Mouse (Mus musculus): ENCODE measurements around the gene Actl10. TPM values are rescaled to one million over a fixed set of nuclear protein-coding genes. Genes with fewer than 3 reads are reported as not detected.

Gene Actl10
- polyA plus RNA-seq (2016; fragmentation: Nextera tagmentation; extraction: Ambion mirVana): 0.81 and 0.98 TPM in 2 replicates

GRCm38 (mm10) chr2:154551476-154551875, at the start of gene Actl10:
Gene Actl10 (plus strand): TSS chr2:154551776.
- H3K27me3 ChIP-seq (ENCODE audit: low read depth, poor library complexity, severe bottlenecking): peaks cover 62% of the 10 kb centered on the region
- H3K36me3 ChIP-seq: peaks cover 11% of the 10 kb centered on the region; the same call in 1 of the 2 replicates
- peak within 1 kb of the TSS; percentile 64; the same call in 1 of the 2 replicates for H3K27ac ChIP-seq (replicated peaks)
- peaks cover 34% of the 10 kb centered on the region for H3K4me1 ChIP-seq
- peak within 1 kb of the TSS; percentile 12 for H3K4me3 ChIP-seq
- peak; percentile 11 for DNase-seq (ENCODE audit: low spot score)
- 79% methylated on average over 4 of the region's 4 CpGs for WGBS
- H3K9me3 ChIP-seq (replicated peaks): no peaks in the 10 kb centered on the region

DNA sequence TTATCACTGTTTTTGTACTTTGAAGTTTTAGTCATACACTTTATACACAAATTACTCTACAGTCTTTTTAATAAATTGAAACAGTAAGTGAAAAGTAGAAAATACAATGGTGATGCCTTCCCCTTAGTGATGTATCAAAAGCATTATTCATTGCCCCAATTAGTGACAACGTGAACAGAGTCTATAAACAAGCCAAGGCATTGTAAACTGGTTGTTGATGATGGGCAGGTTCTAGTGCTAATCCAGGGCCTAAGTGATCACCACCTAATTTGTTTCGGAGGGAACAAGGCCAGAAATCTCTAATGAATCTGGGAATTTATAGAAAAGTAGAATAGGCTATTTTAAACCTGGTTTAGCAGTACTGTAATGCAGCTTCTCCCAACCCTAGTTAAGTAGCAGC, 44.5 kb upstream of the Actl10 start:
- WGBS: 87% methylated on average over 2 of the region's 2 CpGs
- H3K4me1 ChIP-seq: no peaks in the 10 kb centered on the region
- peaks cover 95% of the 10 kb centered on the region for H3K36me3 ChIP-seq

DNA sequence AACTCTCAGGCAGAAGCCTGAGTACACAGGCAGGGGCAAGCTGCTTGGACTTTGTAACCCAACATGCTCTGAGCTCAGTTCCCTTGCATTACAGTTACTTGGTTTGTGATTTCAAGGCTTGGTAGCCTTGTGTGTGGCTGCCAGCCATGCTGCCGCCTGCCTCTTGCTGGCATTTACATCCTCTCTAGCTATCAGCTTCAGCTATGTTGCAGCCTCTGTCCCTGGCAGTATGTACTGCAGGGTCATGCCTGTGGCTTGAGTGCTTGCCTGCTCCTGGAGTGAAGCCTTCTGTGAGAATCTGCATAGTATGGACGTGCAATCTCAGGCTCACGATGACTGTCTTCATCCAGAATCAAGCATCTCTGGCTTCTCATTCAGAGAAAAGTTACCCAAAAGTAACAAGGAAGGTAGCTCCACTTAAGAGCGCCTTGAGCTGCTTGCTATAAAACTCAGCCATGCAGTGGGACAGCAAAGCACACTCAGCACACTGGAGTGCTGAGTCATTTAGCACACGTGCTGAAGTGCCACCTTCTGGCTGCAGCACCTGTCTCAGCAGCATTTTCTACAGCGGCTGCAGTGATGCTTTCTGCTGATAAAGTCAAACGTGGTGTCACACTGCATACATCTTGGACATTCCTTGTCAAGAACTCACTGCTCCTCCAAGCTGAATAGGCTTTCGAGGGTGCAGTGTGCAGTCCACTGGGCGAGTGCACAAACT, 43.9 kb upstream of the Actl10 start:
- no peak for DNase-seq (ENCODE audit: low spot score)
- H3K27me3 ChIP-seq (ENCODE audit: low read depth, poor library complexity, severe bottlenecking): no peaks in the 10 kb centered on the region
- H3K9me3 ChIP-seq (replicated peaks): no peaks in the 10 kb centered on the region
- peaks cover 97% of the 10 kb centered on the region for H3K36me3 ChIP-seq
- no peak overlapping the region for H3K4me3 ChIP-seq
- WGBS: 86% methylated on average over 9 of the region's 9 CpGs
- no peaks in the 10 kb centered on the region for H3K4me1 ChIP-seq
- no peak overlapping the region for H3K27ac ChIP-seq (replicated peaks)

More for the DNA sequence above, 44.5 kb upstream of the Actl10 start:
- no peak overlapping the region for H3K4me3 ChIP-seq
- H3K27ac ChIP-seq (replicated peaks): no peak overlapping the region
- H3K27me3 ChIP-seq (ENCODE audit: low read depth, poor library complexity, severe bottlenecking): no peaks in the 10 kb centered on the region
- DNase-seq (ENCODE audit: low spot score): no peak
- H3K9me3 ChIP-seq (replicated peaks): no peaks in the 10 kb centered on the region

- 93% methylated on average over 4 of the region's 4 CpGs for WGBS
- Histone ChIP-seq H3K4me1 (no peaks in the 10 kb centered on the region), H3K27ac (replicated peaks) (no peak overlapping the region), H3K9me3 (replicated peaks) (no peaks in the 10 kb centered on the region), H3K4me3 (no peak overlapping the region), H3K36me3 (peaks cover 97% of the 10 kb centered on the region), H3K27me3 (ENCODE audit: low read depth, poor library complexity, severe bottlenecking) (no peaks in the 10 kb centered on the region)
- no peak for DNase-seq (ENCODE audit: low spot score)
Observed at GRCm38 (mm10) chr2:154508450-154508849, 43.1 kb upstream of the Actl10 start.

DNA sequence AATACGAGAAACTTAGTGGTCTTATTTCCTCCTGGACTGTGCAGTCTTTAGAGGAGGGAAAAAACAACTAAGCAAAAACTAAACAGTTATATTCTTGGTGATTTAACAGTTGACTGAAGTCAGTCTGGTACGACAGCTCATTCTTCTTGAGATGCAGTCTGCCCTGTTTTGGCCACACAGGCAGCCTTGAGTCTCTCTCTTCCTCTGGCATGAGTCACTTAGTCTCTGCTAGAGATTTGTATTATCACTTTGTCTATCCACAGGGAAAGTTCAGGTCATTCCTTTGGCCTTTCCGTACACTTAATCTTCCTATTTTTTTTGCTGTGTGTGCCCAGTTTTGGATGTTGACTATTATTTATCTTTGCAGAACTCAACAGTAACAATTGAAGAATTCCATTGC, 41.4 kb upstream of the Actl10 start:
- 89% methylated on average over 3 of the region's 3 CpGs for WGBS
- H3K4me3 ChIP-seq: no peak overlapping the region
- no peak for DNase-seq (ENCODE audit: low spot score)
- H3K27ac ChIP-seq (replicated peaks): no peak overlapping the region
- peaks cover 92% of the 10 kb centered on the region for H3K36me3 ChIP-seq
- H3K27me3 ChIP-seq (ENCODE audit: low read depth, poor library complexity, severe bottlenecking): no peaks in the 10 kb centered on the region
- H3K9me3 ChIP-seq (replicated peaks): no peaks in the 10 kb centered on the region
- no peaks in the 10 kb centered on the region for H3K4me1 ChIP-seq

- 90% methylated on average over 3 of the region's 3 CpGs for WGBS
Observed at GRCm38 (mm10) chr2:154516944-154517343, 34.6 kb upstream of the Actl10 start.

GRCm38 (mm10) chr2:154517424-154517823, 34.2 kb upstream of the Actl10 start:
- Histone ChIP-seq H3K4me1 (no peaks in the 10 kb centered on the region), H3K27ac (replicated peaks) (no peak overlapping the region), H3K9me3 (replicated peaks) (no peaks in the 10 kb centered on the region), H3K4me3 (no peak overlapping the region), H3K36me3 (peaks cover 88% of the 10 kb centered on the region), H3K27me3 (ENCODE audit: low read depth, poor library complexity, severe bottlenecking) (no peaks in the 10 kb centered on the region)
- WGBS: 94% methylated on average over 5 of the region's 5 CpGs
- no peak for DNase-seq (ENCODE audit: low spot score)

More at GRCm38 (mm10) chr2:154516944-154517343, 34.6 kb upstream of the Actl10 start:
- no peaks in the 10 kb centered on the region for H3K9me3 ChIP-seq (replicated peaks)
- H3K4me1 ChIP-seq: no peaks in the 10 kb centered on the region
- peaks cover 88% of the 10 kb centered on the region for H3K36me3 ChIP-seq
- H3K4me3 ChIP-seq: no peak overlapping the region
- no peak overlapping the region for H3K27ac ChIP-seq (replicated peaks)
- H3K27me3 ChIP-seq (ENCODE audit: low read depth, poor library complexity, severe bottlenecking): no peaks in the 10 kb centered on the region
- no peak for DNase-seq (ENCODE audit: low spot score)

DNA sequence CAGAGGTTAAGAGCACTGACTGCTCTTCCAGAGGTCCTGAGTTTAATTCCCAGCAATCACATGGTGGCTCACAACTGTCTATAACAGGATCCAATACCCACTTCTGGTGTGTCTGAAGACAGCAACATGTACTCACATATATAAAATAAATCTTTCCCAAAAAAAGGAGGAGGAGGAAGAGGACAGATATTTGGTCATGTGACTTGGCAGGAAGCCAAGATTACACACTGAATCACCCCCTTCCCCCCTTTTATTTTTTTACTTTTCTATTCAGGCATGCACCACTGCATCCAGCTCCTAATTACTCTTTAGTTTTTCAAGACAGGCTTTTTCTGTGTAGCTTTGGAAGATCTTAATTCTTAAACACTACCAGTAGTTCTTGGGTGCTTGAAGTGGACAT, 30.1 kb upstream of the Actl10 start:
- Histone ChIP-seq H3K4me1 (no peaks in the 10 kb centered on the region), H3K4me3 (no peak overlapping the region), H3K27ac (replicated peaks) (no peak overlapping the region), H3K27me3 (ENCODE audit: low read depth, poor library complexity, severe bottlenecking) (no peaks in the 10 kb centered on the region), H3K36me3 (peaks cover 95% of the 10 kb centered on the region), H3K9me3 (replicated peaks) (no peaks in the 10 kb centered on the region)
- no peak for DNase-seq (ENCODE audit: low spot score)

DNA sequence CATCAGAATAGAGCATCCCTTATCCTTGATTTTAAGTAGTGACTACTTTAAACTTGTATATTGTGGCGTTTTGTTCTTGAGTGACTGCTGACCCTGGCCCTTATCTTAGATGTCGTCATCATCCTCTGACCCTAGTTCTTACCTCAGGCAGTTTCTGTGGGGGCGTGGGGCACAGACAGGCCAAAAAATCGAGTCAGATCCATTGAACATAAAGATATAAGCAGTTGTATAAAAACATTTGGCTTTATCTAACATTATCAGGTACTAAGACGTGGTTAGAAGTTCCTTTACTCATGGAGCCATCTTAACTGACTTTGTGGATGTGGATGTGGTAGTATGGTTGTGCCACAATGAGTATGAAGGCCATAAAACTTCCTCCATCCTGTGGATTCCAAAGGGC, 29.2 kb upstream of the Actl10 start:
- Histone ChIP-seq H3K9me3 (replicated peaks) (no peaks in the 10 kb centered on the region), H3K4me3 (no peak overlapping the region), H3K27ac (replicated peaks) (no peak overlapping the region), H3K27me3 (ENCODE audit: low read depth, poor library complexity, severe bottlenecking) (no peaks in the 10 kb centered on the region), H3K36me3 (peaks cover 95% of the 10 kb centered on the region), H3K4me1 (no peaks in the 10 kb centered on the region)
- no peak for DNase-seq (ENCODE audit: low spot score)
- 95% methylated on average over 5 of the region's 5 CpGs for WGBS

DNA sequence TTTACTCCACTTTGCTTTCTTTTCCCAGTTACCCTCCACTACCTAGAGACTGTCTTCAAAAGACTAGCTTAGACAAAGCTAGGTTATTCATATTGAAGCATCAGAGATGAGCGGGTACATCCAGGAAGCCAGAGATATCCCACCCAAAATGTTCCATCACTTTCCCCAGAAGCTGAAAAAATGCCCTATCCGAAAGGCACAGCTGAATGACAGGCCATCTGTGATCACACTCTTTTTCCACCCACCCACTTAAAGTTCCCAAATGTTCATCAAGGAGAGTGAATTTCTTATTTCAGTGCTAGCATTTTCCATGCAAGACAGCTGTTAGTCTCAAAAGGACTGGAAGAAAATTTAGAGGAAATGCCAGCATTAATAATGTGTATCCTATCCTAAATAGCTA, 26.3 kb upstream of the Actl10 start:
- Histone ChIP-seq H3K4me1 (no peaks in the 10 kb centered on the region), H3K27me3 (ENCODE audit: low read depth, poor library complexity, severe bottlenecking) (no peaks in the 10 kb centered on the region), H3K27ac (replicated peaks) (no peak overlapping the region), H3K36me3 (peaks cover 98% of the 10 kb centered on the region), H3K4me3 (no peak overlapping the region), H3K9me3 (replicated peaks) (no peaks in the 10 kb centered on the region)
- DNase-seq (ENCODE audit: low spot score): no peak
- WGBS: 91% methylated on average over 2 of the region's 2 CpGs

DNA sequence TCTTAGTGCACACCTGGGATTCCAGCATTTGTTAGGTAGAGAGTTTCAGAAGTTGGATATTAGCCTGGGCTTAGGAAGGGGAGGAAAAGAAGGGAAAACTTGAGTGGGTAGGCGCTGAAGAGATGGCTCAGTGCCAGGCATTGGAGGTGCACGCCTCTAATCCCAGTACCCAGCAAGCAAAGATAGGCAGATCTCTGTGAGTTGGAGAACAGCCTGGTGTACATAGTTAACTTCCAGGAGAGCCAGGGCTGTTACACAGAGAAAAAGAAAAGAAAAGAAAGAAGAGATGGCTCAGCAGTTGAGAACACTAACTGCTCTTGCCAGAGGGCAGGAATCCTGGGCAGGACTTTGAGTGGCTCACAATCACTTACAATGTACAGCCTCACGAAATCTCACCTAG, 25.0 kb upstream of the Actl10 start:
- Histone ChIP-seq H3K4me1 (no peaks in the 10 kb centered on the region), H3K4me3 (no peak overlapping the region), H3K27me3 (ENCODE audit: low read depth, poor library complexity, severe bottlenecking) (no peaks in the 10 kb centered on the region), H3K27ac (replicated peaks) (no peak overlapping the region), H3K9me3 (replicated peaks) (no peaks in the 10 kb centered on the region), H3K36me3 (peaks cover 98% of the 10 kb centered on the region)
- DNase-seq (ENCODE audit: low spot score): no peak
- 92% methylated on average over 3 of the region's 3 CpGs for WGBS

GRCm38 (mm10) chr2:154532888-154533287, 18.7 kb upstream of the Actl10 start:
- no peaks in the 10 kb centered on the region for H3K9me3 ChIP-seq (replicated peaks)
- H3K4me3 ChIP-seq: no peak overlapping the region
- peaks cover 96% of the 10 kb centered on the region for H3K36me3 ChIP-seq
- no peak for DNase-seq (ENCODE audit: low spot score)
- no peaks in the 10 kb centered on the region for H3K27me3 ChIP-seq (ENCODE audit: low read depth, poor library complexity, severe bottlenecking)
- H3K4me1 ChIP-seq: peaks cover 10% of the 10 kb centered on the region
- WGBS: 43% methylated on average over 3 of the region's 3 CpGs
- no peak overlapping the region; the same call in 1 of the 2 replicates for H3K27ac ChIP-seq (replicated peaks)

DNA sequence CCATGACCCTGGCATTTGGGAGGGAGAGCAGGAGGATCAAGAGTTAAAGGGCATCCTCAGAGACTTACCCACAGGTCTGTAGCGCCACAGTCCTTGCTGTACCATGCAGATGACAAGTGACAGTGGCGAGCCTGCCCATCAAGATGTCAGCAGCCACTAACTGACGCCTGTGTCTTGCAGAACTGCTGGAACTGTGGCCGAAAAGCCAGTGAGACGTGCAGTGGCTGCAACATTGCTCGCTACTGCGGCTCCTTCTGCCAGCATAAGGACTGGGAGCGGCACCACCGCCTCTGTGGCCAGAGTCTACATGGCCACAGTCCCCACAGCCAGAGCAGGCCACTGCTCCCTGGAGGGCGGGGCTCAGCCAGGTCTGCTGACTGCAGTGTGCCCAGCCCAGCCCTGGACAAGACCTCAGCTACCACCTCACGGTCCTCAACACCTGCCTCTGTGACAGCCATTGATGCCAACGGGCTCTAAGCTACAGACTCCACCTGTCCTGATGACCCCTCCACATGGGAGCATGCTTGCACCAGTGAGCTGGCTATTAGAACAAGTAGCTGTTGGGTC, 16.8 kb upstream of the Actl10 start:
- no peak overlapping the region for H3K27ac ChIP-seq (replicated peaks)
- DNase-seq (ENCODE audit: low spot score): no peak
- peaks cover 14% of the 10 kb centered on the region for H3K4me1 ChIP-seq
- H3K9me3 ChIP-seq (replicated peaks): no peaks in the 10 kb centered on the region
- no peak overlapping the region for H3K4me3 ChIP-seq
- peaks cover 89% of the 10 kb centered on the region for H3K36me3 ChIP-seq
- WGBS: 89% methylated on average over 12 of the region's 12 CpGs
- no peaks in the 10 kb centered on the region for H3K27me3 ChIP-seq (ENCODE audit: low read depth, poor library complexity, severe bottlenecking)
